Mouse (Mus musculus) kidney, embryonic 16.5 days (tissue): ENCODE data around the gene Mta3. TPM values are rescaled to one million over a fixed set of nuclear protein-coding genes. Genes with fewer than 3 reads are reported as not detected.

Source experiments
- ATAC-seq: fragments of 200-750 bp; cut with Nextera tagmentation; 2 replicates; pipeline ENCODE4 v1.8.0; 2017; ENCODE audit warnings: moderate TSS enrichment; ENCODE audit not compliant: low FRiP score, low TSS enrichment
- H3K27ac ChIP-seq: fragments of 300-500 bp; sonication (generic); 2 replicates; pipeline ENCODE4 v1.5.1; 2014; ENCODE audit warnings: low read length
- H3K27me3 ChIP-seq: fragments of 300-500 bp; sonication (generic); 2 replicates; pipeline ENCODE4 v1.6.1; 2014; ENCODE audit warnings: low read length, control low read depth, mixed read lengths; ENCODE audit not compliant: insufficient read depth
- H3K36me3 ChIP-seq: fragments of 300-500 bp; sonication (generic); 2 replicates; pipeline ENCODE4 v1.6.1; 2014; ENCODE audit warnings: low read length, control low read depth, mixed read lengths; ENCODE audit not compliant: insufficient read depth
- H3K4me1 ChIP-seq: fragments of 300-500 bp; sonication (generic); 2 replicates; pipeline ENCODE4 v1.6.1; 2014; ENCODE audit warnings: low read length, control low read depth, mixed read lengths; ENCODE audit not compliant: insufficient read depth
- H3K4me2 ChIP-seq: fragments of 300-500 bp; sonication (generic); replicated peaks from 2 replicates; pipeline ENCODE4 v1.6.1; 2014; ENCODE audit warnings: low read depth, low read length
- H3K4me3 ChIP-seq: fragments of 300-500 bp; sonication (generic); 2 replicates; pipeline ENCODE4 v1.5.1; 2014; ENCODE audit warnings: mild to moderate bottlenecking, low read length
- H3K9ac ChIP-seq: fragments of 300-500 bp; sonication (generic); replicated peaks from 2 replicates; pipeline ENCODE4 v1.6.1; 2014; ENCODE audit warnings: low read length
- H3K9me3 ChIP-seq: fragments of 300-500 bp; sonication (generic); 2 replicates; pipeline ENCODE4 v1.6.1; 2016; ENCODE audit warnings: low read length, control low read depth
- WGBS: fragments of 180-500 bp; shearing (Covaris S2); extraction: QIAGEN DNeasy Blood & Tissue Kit; methylation state at CpG from one replicate; pipeline ENCODE4 v1.1.7; 2014; 5-methylcytosine and 5-hydroxymethylcytosine counted together
- polyA plus RNA-seq: library from polyadenylated mRNA; unstranded; fragments of >200 nt; fragmentation: Nextera tagmentation; extraction: Ambion mirVana; gene quantifications from 2 replicates; pipeline ENCODE4 v1.2.1, GENCODE M21; 2015

Mta3 gene
- polyA plus RNA-seq, 1 experiment from 2014 or later: 39.6 TPM

DNA sequence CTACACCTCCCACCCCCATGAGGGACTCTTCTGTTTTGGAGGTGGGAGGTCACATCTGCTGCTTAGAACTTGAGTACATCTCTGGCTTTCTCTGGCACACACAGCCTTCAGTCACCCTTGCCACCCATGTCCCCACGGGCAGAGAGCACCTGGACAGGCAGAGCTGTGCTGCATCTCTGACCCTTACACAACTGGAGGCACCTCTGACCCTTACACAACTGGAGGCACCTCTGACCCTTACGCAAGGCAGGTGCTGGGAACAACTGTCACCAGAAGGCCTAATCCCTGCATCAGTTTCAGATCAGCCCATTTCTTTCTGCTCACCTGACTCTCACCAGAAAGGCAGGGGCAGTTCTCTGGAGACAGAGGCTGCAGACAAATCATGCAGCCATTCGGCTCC, 130.1 kb downstream of the Mta3 start:
- Histone ChIP-seq H3K27ac (no peak overlapping the region), H3K4me3 (no peak overlapping the region), H3K4me1 (no peaks in the 10 kb centered on the region; the same call in 1 of the 2 replicates), H3K4me2 (no peak overlapping the region), H3K9ac (no peak overlapping the region), H3K27me3 (no peaks in the 10 kb centered on the region), H3K36me3 (no peaks in the 10 kb centered on the region), H3K9me3 (no peaks in the 10 kb centered on the region)
- WGBS: 58% methylated on average over 3 of the region's 3 CpGs
- ATAC-seq: no peak

- Histone ChIP-seq H3K4me2 (no peak overlapping the region), H3K27me3 (no peaks in the 10 kb centered on the region), H3K9me3 (no peaks in the 10 kb centered on the region), H3K4me3 (no peak overlapping the region), H3K9ac (no peak overlapping the region), H3K4me1 (no peaks in the 10 kb centered on the region; the same call in 1 of the 2 replicates), H3K27ac (no peak overlapping the region), H3K36me3 (no peaks in the 10 kb centered on the region)
- 59% methylated on average over 8 of the region's 8 CpGs for WGBS
- peak; percentile 53; the same call in 1 of the 2 replicates for ATAC-seq
Observed at GRCm38 (mm10) chr17:83837659-83838190, 131.8 kb downstream of the Mta3 start.

- Histone ChIP-seq H3K36me3 (no peaks in the 10 kb centered on the region), H3K4me1 (no peaks in the 10 kb centered on the region; the same call in 1 of the 2 replicates), H3K9ac (no peak overlapping the region), H3K9me3 (no peaks in the 10 kb centered on the region), H3K4me3 (no peak overlapping the region), H3K4me2 (no peak overlapping the region), H3K27ac (no peak overlapping the region), H3K27me3 (no peaks in the 10 kb centered on the region)
- no peak for ATAC-seq
- 72% methylated on average over 9 of the region's 9 CpGs for WGBS
Observed at GRCm38 (mm10) chr17:83839132-83839531, 133.2 kb downstream of the Mta3 start.

- ATAC-seq: no peak
- 81% methylated on average over 5 of the region's 5 CpGs for WGBS
- Histone ChIP-seq H3K9me3 (no peaks in the 10 kb centered on the region), H3K36me3 (no peaks in the 10 kb centered on the region), H3K4me3 (no peak overlapping the region), H3K4me1 (no peaks in the 10 kb centered on the region; the same call in 1 of the 2 replicates), H3K9ac (no peak overlapping the region), H3K27me3 (no peaks in the 10 kb centered on the region), H3K4me2 (no peak overlapping the region), H3K27ac (no peak overlapping the region)
Observed at GRCm38 (mm10) chr17:83841011-83841410, 135.0 kb downstream of the Mta3 start.

- H3K4me1 ChIP-seq: no peaks in the 10 kb centered on the region
- ATAC-seq: no peak
- H3K9ac ChIP-seq: no peak overlapping the region
Observed at GRCm38 (mm10) chr17:83843780-83844179, 137.8 kb downstream of the Mta3 start.

GRCm38 (mm10) chr17:83845538-83845937, 139.6 kb downstream of the Mta3 start:
- no peak overlapping the region for H3K4me2 ChIP-seq
- H3K27me3 ChIP-seq: no peaks in the 10 kb centered on the region
- ATAC-seq: no peak
- H3K36me3 ChIP-seq: no peaks in the 10 kb centered on the region
- H3K4me3 ChIP-seq: no peak overlapping the region
- 71% methylated on average over 8 of the region's 8 CpGs for WGBS
- no peak overlapping the region for H3K27ac ChIP-seq
- no peaks in the 10 kb centered on the region for H3K9me3 ChIP-seq
- H3K4me1 ChIP-seq: no peaks in the 10 kb centered on the region
- H3K9ac ChIP-seq: no peak overlapping the region

More at GRCm38 (mm10) chr17:83843780-83844179, 137.8 kb downstream of the Mta3 start:
- H3K4me2 ChIP-seq: no peak overlapping the region
- no peaks in the 10 kb centered on the region for H3K27me3 ChIP-seq
- no peak overlapping the region for H3K27ac ChIP-seq
- 45% methylated on average over 7 of the region's 7 CpGs for WGBS
- no peak overlapping the region for H3K4me3 ChIP-seq
- no peaks in the 10 kb centered on the region for H3K36me3 ChIP-seq
- no peaks in the 10 kb centered on the region for H3K9me3 ChIP-seq

GRCm38 (mm10) chr17:83846301-83847021, 140.5 kb downstream of the Mta3 start:
- no peak overlapping the region for H3K4me3 ChIP-seq
- H3K27ac ChIP-seq: no peak overlapping the region
- H3K36me3 ChIP-seq: no peaks in the 10 kb centered on the region
- H3K9ac ChIP-seq: no peak overlapping the region
- H3K4me2 ChIP-seq: no peak overlapping the region
- 80% methylated on average over 21 of the region's 21 CpGs for WGBS
- ATAC-seq: no peak
- no peaks in the 10 kb centered on the region for H3K4me1 ChIP-seq
- no peaks in the 10 kb centered on the region for H3K9me3 ChIP-seq
- no peaks in the 10 kb centered on the region for H3K27me3 ChIP-seq

DNA sequence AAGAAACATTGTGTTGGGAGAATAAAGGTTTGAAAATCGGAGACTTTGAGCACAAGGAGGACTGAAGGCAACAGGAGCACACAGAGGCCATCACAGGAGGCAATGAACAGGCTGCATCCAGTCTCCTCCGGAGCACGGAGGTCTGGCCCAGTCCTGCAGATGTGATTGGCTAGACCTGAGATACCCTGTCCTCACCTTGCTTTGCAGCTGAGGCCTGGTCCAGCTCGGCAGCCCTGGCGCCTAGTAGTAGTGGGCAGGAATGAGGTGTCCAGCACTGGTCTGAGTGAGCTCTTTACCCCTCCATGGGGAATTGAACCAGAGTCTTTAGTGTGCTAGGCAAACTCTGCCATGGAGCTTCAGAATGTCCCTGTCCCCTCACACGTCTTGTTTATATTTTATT, 141.1 kb downstream of the Mta3 start:
- Histone ChIP-seq H3K27ac (no peak overlapping the region), H3K9me3 (no peaks in the 10 kb centered on the region), H3K4me3 (no peak overlapping the region), H3K9ac (no peak overlapping the region), H3K4me1 (no peaks in the 10 kb centered on the region), H3K36me3 (no peaks in the 10 kb centered on the region), H3K27me3 (no peaks in the 10 kb centered on the region), H3K4me2 (no peak overlapping the region)
- WGBS: 89% methylated on average over 6 of the region's 6 CpGs
- ATAC-seq: no peak

GRCm38 (mm10) chr17:83847815-83848214, 141.9 kb downstream of the Mta3 start, which contains the start of gene Haao:
Gene Haao (minus strand): TSS chr17:83847963.
- WGBS: 78% methylated on average over 3 of the region's 3 CpGs
- Histone ChIP-seq H3K27ac (no peak within 1 kb of the TSS), H3K4me2 (no peak within 1 kb of the TSS), H3K9me3 (no peaks in the 10 kb centered on the region), H3K36me3 (no peaks in the 10 kb centered on the region), H3K4me1 (no peaks in the 10 kb centered on the region), H3K27me3 (no peaks in the 10 kb centered on the region), H3K4me3 (no peak within 1 kb of the TSS), H3K9ac (no peak within 1 kb of the TSS)
- ATAC-seq: no peak

DNA sequence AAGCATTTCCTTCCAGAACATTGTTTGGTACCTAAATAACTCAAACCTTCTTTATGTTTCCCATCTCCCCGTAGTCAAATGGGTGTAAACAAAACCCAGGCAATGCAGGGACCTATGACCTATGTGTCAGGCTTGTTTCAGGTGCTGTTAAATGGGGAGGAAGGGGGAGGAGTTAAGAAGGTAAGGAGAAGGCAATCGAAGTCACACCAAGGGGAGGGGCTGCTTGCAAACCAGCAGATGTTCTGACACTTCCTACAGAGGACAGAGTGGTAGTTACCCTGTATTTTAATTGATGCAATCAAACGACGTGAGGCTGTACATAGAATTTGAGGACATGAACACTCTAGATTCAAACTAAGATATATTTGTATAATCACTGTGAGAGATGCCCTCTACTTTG, 142.5 kb downstream of the Mta3 start:
- Histone ChIP-seq H3K4me1 (no peaks in the 10 kb centered on the region), H3K9me3 (no peaks in the 10 kb centered on the region), H3K4me2 (no peak overlapping the region), H3K9ac (no peak overlapping the region), H3K4me3 (no peak overlapping the region), H3K27me3 (no peaks in the 10 kb centered on the region), H3K36me3 (no peaks in the 10 kb centered on the region), H3K27ac (no peak overlapping the region)
- ATAC-seq: no peak
- 41% methylated on average over 4 of the region's 4 CpGs for WGBS
